Mouse (Mus musculus) lung, embryonic 14.5 days (tissue): ENCODE measurements around the gene Phf21a. TPM values are rescaled to one million over a fixed set of nuclear protein-coding genes. Genes with fewer than 3 reads are reported as not detected.

Experiments
- ATAC-seq: fragments of 200-750 bp; cut with Nextera tagmentation; 2 replicates; pipeline ENCODE4 v1.8.0; 2017; ENCODE audit warnings: mild to moderate bottlenecking, moderate TSS enrichment, moderate library complexity; ENCODE audit not compliant: insufficient read depth
- DNase-seq: peaks from one replicate; pipeline ENCODE4 v3.0.0-alpha.2; 2015
- H3K27ac ChIP-seq: fragments of 300-500 bp; sonication (generic); 2 replicates; pipeline ENCODE4 v1.5.1; 2014; ENCODE audit warnings: low read depth, mild to moderate bottlenecking, moderate library complexity
- H3K27me3 ChIP-seq: fragments of 300-500 bp; sonication (generic); 2 replicates; pipeline ENCODE4 v1.6.1; 2014; ENCODE audit warnings: low read length, control low read depth; ENCODE audit not compliant: insufficient read depth
- H3K36me3 ChIP-seq: fragments of 300-500 bp; sonication (generic); 2 replicates; pipeline ENCODE4 v1.6.1; 2014; ENCODE audit warnings: control low read depth; ENCODE audit not compliant: insufficient read depth
- H3K4me1 ChIP-seq: fragments of 300-500 bp; sonication (generic); 2 replicates; pipeline ENCODE4 v1.6.1; 2014; ENCODE audit warnings: antibody characterized with exemption, control low read depth; ENCODE audit not compliant: insufficient read depth
- H3K4me2 ChIP-seq: fragments of 300-500 bp; sonication (generic); 2 replicates; pipeline ENCODE4 v1.6.1; 2014; ENCODE audit warnings: mild to moderate bottlenecking
- H3K4me3 ChIP-seq: fragments of 300-500 bp; sonication (generic); 2 replicates; pipeline ENCODE4 v1.5.1; 2014; ENCODE audit warnings: low read depth, low read length
- H3K9ac ChIP-seq: fragments of 300-500 bp; sonication (generic); 2 replicates; pipeline ENCODE4 v1.6.1; 2014
- H3K9me3 ChIP-seq: fragments of 300-500 bp; sonication (generic); 2 replicates; pipeline ENCODE4 v1.6.1; 2016; ENCODE audit warnings: low read depth, low read length, control low read depth
- CTCF ChIP-seq: IDR thresholded peaks from 2 replicates; pipeline ENCODE4 v1.5.1; 2016; ENCODE audit warnings: antibody characterized with exemption, low read depth
- WGBS: fragments of 180-500 bp; shearing (Covaris S2); extraction: QIAGEN DNeasy Blood & Tissue Kit; methylation state at CpG from one replicate; pipeline ENCODE4 v1.1.7; 2014; 5-methylcytosine and 5-hydroxymethylcytosine counted together
- polyA plus RNA-seq: library from polyadenylated mRNA; unstranded; fragments of >200 nt; fragmentation: Nextera tagmentation; extraction: Ambion mirVana; gene quantifications from 2 replicates; pipeline ENCODE4 v1.2.1, GENCODE M21; 2014

Gene Phf21a
- polyA plus RNA-seq, 1 experiment from 2014 or later: 26.1 TPM

- ATAC-seq (peak; percentile 74), DNase-seq (peak; percentile 85)
- peak overlapping the region; percentile 35 for H3K4me3 ChIP-seq
- H3K4me1 ChIP-seq: peaks cover 18% of the 10 kb centered on the region
- TF ChIP-seq CTCF: peak; percentile 70
- 1% methylated on average over 14 of the region's 14 CpGs for WGBS
- no peaks in the 10 kb centered on the region for H3K9me3 ChIP-seq
- peak overlapping the region; percentile 75 for H3K4me2 ChIP-seq
- H3K36me3 ChIP-seq: no peaks in the 10 kb centered on the region
- peaks cover 32% of the 10 kb centered on the region for H3K27me3 ChIP-seq
- peak overlapping the region; percentile 96 for H3K27ac ChIP-seq
- H3K9ac ChIP-seq: peak overlapping the region; percentile 53
Observed at GRCm38 (mm10) chr2:92055831-92056236, 37.1 kb upstream of the Phf21a start.

GRCm38 (mm10) chr2:92056760-92057159 is 36.2 kb upstream of the Phf21a start:
- Histone ChIP-seq H3K4me3 (no peak overlapping the region), H3K4me2 (no peak overlapping the region), H3K9me3 (no peaks in the 10 kb centered on the region), H3K27ac (no peak overlapping the region), H3K9ac (no peak overlapping the region), H3K27me3 (peaks cover 32% of the 10 kb centered on the region), H3K4me1 (peaks cover 18% of the 10 kb centered on the region), H3K36me3 (no peaks in the 10 kb centered on the region)
- no peak for TF ChIP-seq CTCF
- ATAC-seq (no peak), DNase-seq (peak; percentile 13)
- 60% methylated on average over 13 of the region's 13 CpGs for WGBS

- Histone ChIP-seq H3K4me3 (peak overlapping the region; percentile 63), H3K9ac (peak overlapping the region; percentile 49), H3K4me1 (peaks cover 15% of the 10 kb centered on the region), H3K27me3 (peaks cover 32% of the 10 kb centered on the region), H3K27ac (no peak overlapping the region), H3K9me3 (no peaks in the 10 kb centered on the region), H3K4me2 (peak overlapping the region; percentile 99), H3K36me3 (no peaks in the 10 kb centered on the region)
- DNase-seq (peak; percentile 96), ATAC-seq (peak; percentile 38; the same call in 1 of the 2 replicates)
- WGBS: under 1% methylated on average over 29 of the region's 29 CpGs
- TF ChIP-seq CTCF: peak; percentile 97
Observed at GRCm38 (mm10) chr2:92058469-92058868, 34.4 kb upstream of the Phf21a start.

- TF ChIP-seq CTCF: no peak
- ATAC-seq (no peak), DNase-seq (no peak)
- 3% methylated on average over 11 of the region's 11 CpGs for WGBS
- Histone ChIP-seq H3K4me3 (peak overlapping the region; percentile 63), H3K4me2 (peak overlapping the region; percentile 99), H3K9ac (peak overlapping the region; percentile 49), H3K27me3 (peaks cover 32% of the 10 kb centered on the region), H3K27ac (no peak overlapping the region), H3K9me3 (no peaks in the 10 kb centered on the region), H3K4me1 (peaks cover 15% of the 10 kb centered on the region), H3K36me3 (no peaks in the 10 kb centered on the region)
Observed at GRCm38 (mm10) chr2:92058936-92059335, 34.0 kb upstream of the Phf21a start.

- H3K36me3 ChIP-seq: no peaks in the 10 kb centered on the region
- no peak for TF ChIP-seq CTCF
- no peak overlapping the region; the same call in 1 of the 2 replicates for H3K27ac ChIP-seq
- no peaks in the 10 kb centered on the region for H3K9me3 ChIP-seq
- peaks cover 30% of the 10 kb centered on the region for H3K27me3 ChIP-seq
- peak overlapping the region; percentile 49 for H3K9ac ChIP-seq
- peak overlapping the region; percentile 63 for H3K4me3 ChIP-seq
- ATAC-seq (peak; percentile 56), DNase-seq (peak; percentile 75)
- H3K4me2 ChIP-seq: peak overlapping the region; percentile 99
- peaks cover 15% of the 10 kb centered on the region for H3K4me1 ChIP-seq
- WGBS: under 1% methylated on average over 56 of the region's 63 CpGs
Observed at GRCm38 (mm10) chr2:92059481-92060220, 33.3 kb upstream of the Phf21a start.

- ATAC-seq: no peak
- peaks cover 15% of the 10 kb centered on the region for H3K4me1 ChIP-seq
- WGBS: 12% methylated on average over 6 of the region's 6 CpGs
- no peaks in the 10 kb centered on the region for H3K9me3 ChIP-seq
- peak overlapping the region; percentile 63 for H3K4me3 ChIP-seq
- DNase-seq: peak; percentile 11
- no peak overlapping the region for H3K27ac ChIP-seq
- H3K9ac ChIP-seq: no peak overlapping the region
- no peak for TF ChIP-seq CTCF
- no peaks in the 10 kb centered on the region for H3K36me3 ChIP-seq
- H3K27me3 ChIP-seq: peaks cover 27% of the 10 kb centered on the region
- peak overlapping the region; percentile 99 for H3K4me2 ChIP-seq
Observed at GRCm38 (mm10) chr2:92060291-92060690, 32.6 kb upstream of the Phf21a start.

GRCm38 (mm10) chr2:92061337-92061736 is 31.6 kb upstream of the Phf21a start:
- TF ChIP-seq CTCF: no peak
- ATAC-seq (no peak), DNase-seq (no peak)
- H3K9me3 ChIP-seq: no peaks in the 10 kb centered on the region
- H3K27ac ChIP-seq: no peak overlapping the region
- no peaks in the 10 kb centered on the region for H3K36me3 ChIP-seq
- peaks cover 27% of the 10 kb centered on the region for H3K27me3 ChIP-seq
- no peak overlapping the region for H3K9ac ChIP-seq
- 75% methylated on average over 5 of the region's 5 CpGs for WGBS
- no peak overlapping the region for H3K4me3 ChIP-seq
- H3K4me1 ChIP-seq: peaks cover 6% of the 10 kb centered on the region
- no peak overlapping the region for H3K4me2 ChIP-seq
